In the genomic region with DNA sequence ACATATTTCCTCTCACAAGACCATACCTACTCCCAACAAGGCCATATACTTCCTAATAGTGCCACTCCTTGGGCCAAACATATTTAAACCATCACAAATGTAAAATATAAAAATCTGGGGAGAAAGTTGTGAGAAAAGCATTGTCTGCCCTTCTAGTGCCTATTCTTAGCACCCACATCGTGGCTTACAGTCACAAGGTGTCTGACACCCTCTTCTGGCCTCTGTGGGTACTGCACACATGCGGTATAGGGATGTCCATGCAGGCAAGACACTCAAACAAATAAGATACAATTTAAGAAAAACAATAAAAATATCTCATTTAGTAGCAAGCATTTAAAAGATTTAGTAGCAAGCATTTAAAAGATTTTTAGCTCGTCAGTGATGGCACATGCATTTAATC, we compare ENCODE assay signal across 9 mouse cellular contexts. TPM values are rescaled to one million over a fixed set of nuclear protein-coding genes. Genes with fewer than 3 reads are reported as not detected.
DNase-seq lines count a peak whose midpoint lies in the region; TF ChIP-seq lines count a peak whose summit lies in the region.
"Had no signal": no experiment of that assay in that cellular context is flagged by ENCODE, and none has a peak within 500 bp of the region (broad histone marks: within the 10 kb centered on the region; RNA-seq: fewer than 3 reads in every experiment).

No protein-coding gene starts in this region.

- H3K79me2 ChIP-seq in liver, adult 2 months (ENCODE audit: control insufficient read depth, insufficient read depth, low read length), result no peaks in the 10 kb centered on the region; the same call in 1 of the 2 replicates

- no peak overlapping the region for H3K9ac ChIP-seq in liver, adult 2 months (ENCODE audit: low read depth, low read length)
- H3K9ac ChIP-seq: heart, embryonic 15.5 days had no signal

- WGBS in cerebellum, adult 2 months, result 45% methylated on average over 3 of the region's 3 CpGs
- 46% methylated on average over 3 of the region's 3 CpGs for whole genome bisulfite sequencing in kidney, adult 2 months
- 58% methylated on average over 3 of the region's 3 CpGs for WGBS in liver, adult 2 months

- peak; percentile 80 for DNase-seq in A20 (ENCODE audit: low read depth, low spot score)
- peak; percentile 57 for DNase-seq in Muller cell, postnatal 12 days (ENCODE audit: inconsistent ontology term)
- DNase-seq in cerebellum, adult 2 months, result peak; percentile 51 to 71
- DNase-seq in frontal cortex, postnatal 14 days (ENCODE audit: low spot score in 2 of 2), result peak; percentile 44 to 72
- peak; percentile 88 for DNase-seq in kidney, adult 2 months
- DNase-seq in liver, adult 2 months (ENCODE audit: extremely low read depth, low read depth, low spot score), result peak; percentile 63
- peak; percentile 42 for DNase-seq in ovary, postnatal 10 days (ENCODE audit: low spot score)
- peak; percentile 68 to 85 for DNase-seq in thymus, postnatal 10 days (ENCODE audit: low spot score in 2 of 2)

- peaks cover 4% of the 10 kb centered on the region for H3K36me3 ChIP-seq in kidney, adult 2 months (ENCODE audit: control insufficient read depth, insufficient read depth, low read length)
- H3K36me3 ChIP-seq in liver, adult 2 months (ENCODE audit: control insufficient read depth, insufficient read depth, low read length), result peaks cover 38% of the 10 kb centered on the region

- TF ChIP-seq CTCF in cerebellum, adult 2 months (IDR thresholded peaks at IDR 0.05; ENCODE audit: borderline replicate concordance, insufficient read depth, low read depth, low read length), result peak; percentile 84
- peak; percentile 90 for TF ChIP-seq CTCF in kidney, adult 2 months (conservative IDR thresholded peaks at IDR 0.05; ENCODE audit: insufficient read depth, insufficient read length, low read depth, low read length)
- peak; percentile 81 for TF ChIP-seq CTCF in liver, adult 2 months (IDR thresholded peaks at IDR 0.05; ENCODE audit: low read depth, low read length)

- no peak for TF ChIP-seq POLR2A in cerebellum, adult 2 months (IDR thresholded peaks at IDR 0.05; ENCODE audit: borderline replicate concordance, insufficient read depth, low read length)
- no peak for TF ChIP-seq POLR2A in kidney, adult 2 months (IDR thresholded peaks at IDR 0.05; ENCODE audit: low read depth, low read length)
- no peak for TF ChIP-seq POLR2A in liver, adult 2 months (IDR thresholded peaks at IDR 0.05; ENCODE audit: extremely low read depth, insufficient read depth, low read length)

- H3K4me1 ChIP-seq in cerebellum, adult 2 months (ENCODE audit: control insufficient read depth, insufficient read depth, low read length), result peaks cover 4% of the 10 kb centered on the region; the same call in 1 of the 2 replicates
- H3K4me1 ChIP-seq in kidney, adult 2 months (ENCODE audit: control insufficient read depth, insufficient read depth, low read length), result no peaks in the 10 kb centered on the region
- H3K4me1 ChIP-seq in liver, adult 2 months (ENCODE audit: control insufficient read depth, insufficient read depth, low read length), result peaks cover 1% of the 10 kb centered on the region; the same call in 1 of the 2 replicates

- no peaks in the 10 kb centered on the region for H3K27me3 ChIP-seq in cerebellum, adult 2 months (ENCODE audit: control insufficient read depth, insufficient read depth, low read length)
- no peaks in the 10 kb centered on the region for H3K27me3 ChIP-seq in kidney, adult 2 months (replicated peaks; ENCODE audit: control insufficient read depth, insufficient read depth, low read length)
- H3K27me3 ChIP-seq in liver, adult 2 months (ENCODE audit: control insufficient read depth, insufficient read depth, low read length), result no peaks in the 10 kb centered on the region
- H3K27me3 ChIP-seq: heart, embryonic 15.5 days had no signal

- H3K27ac ChIP-seq in cerebellum, adult 2 months (ENCODE audit: insufficient read depth, low read length), result no peak overlapping the region
- H3K27ac ChIP-seq in kidney, adult 2 months (ENCODE audit: insufficient read depth, low read depth, low read length), result no peak overlapping the region
- no peak overlapping the region for H3K27ac ChIP-seq in liver, adult 2 months (replicated peaks; ENCODE audit: insufficient read depth, low read depth, low read length)
- H3K27ac ChIP-seq: heart, embryonic 15.5 days had no signal

- H3K4me3 ChIP-seq in cerebellum, adult 2 months (replicated peaks; ENCODE audit: insufficient read depth, low read depth, low read length), result no peak overlapping the region
- H3K4me3 ChIP-seq in kidney, adult 2 months (ENCODE audit: insufficient read depth, low read depth, low read length), result no peak overlapping the region
- no peak overlapping the region for H3K4me3 ChIP-seq in liver, adult 2 months (ENCODE audit: insufficient read depth, low read depth, low read length)
- H3K4me3 ChIP-seq: heart, embryonic 15.5 days had no signal

RNA-seq across cellular contexts. Expression of a gene that starts 23.8 kb away (rescaled TPM):
- polyA plus RNA-seq in cerebellum, adult 2 months (2012; rRNA removed), result 36.0 and 37.3 TPM in 2 replicates
- 49.5 and 65.0 TPM in 2 replicates for polyA plus RNA-seq in kidney, adult 2 months (2012; rRNA removed)
- 109 and 119 TPM in 2 replicates for total RNA-seq in liver, adult 2 months (2014; rRNA removed)
- polyA plus RNA-seq in liver, adult 2 months (2012; rRNA removed), result 23.5 and 24.8 TPM in 2 replicates
